Mouse (Mus musculus): ENCODE data around the gene Grik2. TPM values are rescaled to one million over a fixed set of nuclear protein-coding genes. Genes with fewer than 3 reads are reported as not detected.

Gene Grik2
- polyA plus RNA-seq, 1 experiment from 2014 or later = 3.2 TPM

DNA sequence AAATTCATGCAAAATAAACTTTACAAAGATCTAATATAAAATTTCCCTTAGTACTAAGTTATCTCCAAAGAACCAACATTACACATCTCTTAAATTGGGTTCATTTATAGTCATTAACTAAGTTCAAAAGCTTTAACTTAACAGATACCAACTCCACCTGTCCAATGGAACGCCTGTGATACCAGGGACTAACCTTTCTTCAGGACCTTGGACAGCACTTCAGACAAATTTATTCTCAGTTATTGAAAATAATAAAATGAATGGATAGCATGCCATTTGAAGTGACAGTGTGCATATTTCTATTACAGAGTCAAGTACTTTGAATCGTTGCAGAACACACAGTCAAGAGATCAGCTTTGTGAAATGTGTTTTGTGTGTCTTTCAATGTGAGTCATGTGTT, 3.1 kb downstream of the Grik2 start:
- no peaks in the 10 kb centered on the region for H3K36me3 ChIP-seq (ENCODE audit: control insufficient read depth, insufficient read depth, low read length)
- H3K9me3 ChIP-seq (ENCODE audit: control insufficient read depth, low read length) = no peaks in the 10 kb centered on the region
- no peak overlapping the region for H3K27ac ChIP-seq (replicated peaks; ENCODE audit: low read depth, low read length)
- peaks cover 4% of the 10 kb centered on the region for H3K4me1 ChIP-seq (ENCODE audit: control insufficient read depth, insufficient read depth, low read length)
- H3K9ac ChIP-seq (ENCODE audit: low read depth, low read length) = no peak overlapping the region
- 34% methylated on average over 2 of the region's 2 CpGs for WGBS
- H3K4me3 ChIP-seq (ENCODE audit: low read depth, low read length) = no peak overlapping the region
- ATAC-seq (ENCODE audit: low read depth) (no peak), DNase-seq (ENCODE audit: low spot score) (peak; percentile 58)
- peaks cover 22% of the 10 kb centered on the region for H3K27me3 ChIP-seq (replicated peaks; ENCODE audit: control insufficient read depth, insufficient read depth, low read length)
- no peak overlapping the region for H3K4me2 ChIP-seq (ENCODE audit: low read depth, low read length)

DNA sequence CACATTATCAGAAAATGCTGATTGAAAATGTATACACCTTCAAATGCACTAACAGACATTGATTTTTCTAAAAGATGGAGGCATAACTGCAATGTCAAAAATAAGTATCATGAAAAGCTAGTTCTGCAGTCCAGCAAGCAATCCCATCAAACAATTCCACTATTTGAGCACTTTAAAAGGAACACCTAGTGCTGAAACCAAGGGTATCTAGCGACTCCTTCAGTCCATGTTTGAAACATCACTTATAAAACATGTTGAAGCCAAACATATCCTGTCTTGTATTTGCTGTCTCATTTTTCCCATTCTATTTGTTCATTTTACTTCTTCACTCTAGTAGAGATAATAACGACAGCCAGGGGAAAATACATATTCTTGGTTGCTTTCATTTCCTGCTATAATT, 3.7 kb downstream of the Grik2 start:
- no peak overlapping the region for H3K4me2 ChIP-seq (ENCODE audit: low read depth, low read length)
- H3K27ac ChIP-seq (replicated peaks; ENCODE audit: low read depth, low read length) = no peak overlapping the region
- no peaks in the 10 kb centered on the region for H3K36me3 ChIP-seq (ENCODE audit: control insufficient read depth, insufficient read depth, low read length)
- DNase-seq (ENCODE audit: low spot score) (no peak), ATAC-seq (ENCODE audit: low read depth) (no peak)
- peaks cover 4% of the 10 kb centered on the region for H3K4me1 ChIP-seq (ENCODE audit: control insufficient read depth, insufficient read depth, low read length)
- H3K9me3 ChIP-seq (ENCODE audit: control insufficient read depth, low read length) = no peaks in the 10 kb centered on the region
- 9% methylated on average over 2 of the region's 2 CpGs for WGBS
- peaks cover 22% of the 10 kb centered on the region for H3K27me3 ChIP-seq (replicated peaks; ENCODE audit: control insufficient read depth, insufficient read depth, low read length)
- H3K4me3 ChIP-seq (ENCODE audit: low read depth, low read length) = no peak overlapping the region
- H3K9ac ChIP-seq (ENCODE audit: low read depth, low read length) = no peak overlapping the region

GRCm38 (mm10) chr10:49782741-49783691, 5.5 kb downstream of the Grik2 start:
- Histone ChIP-seq H3K27me3 (replicated peaks; ENCODE audit: control insufficient read depth, insufficient read depth, low read length) (peaks cover 18% of the 10 kb centered on the region), H3K4me2 (ENCODE audit: low read depth, low read length) (peak overlapping the region; percentile 93), H3K27ac (replicated peaks; ENCODE audit: low read depth, low read length) (no peak overlapping the region), H3K36me3 (ENCODE audit: control insufficient read depth, insufficient read depth, low read length) (no peaks in the 10 kb centered on the region), H3K9ac (ENCODE audit: low read depth, low read length) (peak overlapping the region; percentile 48; the same call in 1 of the 2 replicates), H3K4me3 (ENCODE audit: low read depth, low read length) (peak overlapping the region; percentile 49), H3K9me3 (ENCODE audit: control insufficient read depth, low read length) (no peaks in the 10 kb centered on the region), H3K4me1 (ENCODE audit: control insufficient read depth, insufficient read depth, low read length) (no peaks in the 10 kb centered on the region; the same call in 1 of the 2 replicates)
- ATAC-seq (ENCODE audit: low read depth) (peak; percentile 69; the same call in 1 of the 2 replicates), DNase-seq (ENCODE audit: low spot score) (no peak)
- under 1% methylated on average over 44 of the region's 44 CpGs for WGBS

DNA sequence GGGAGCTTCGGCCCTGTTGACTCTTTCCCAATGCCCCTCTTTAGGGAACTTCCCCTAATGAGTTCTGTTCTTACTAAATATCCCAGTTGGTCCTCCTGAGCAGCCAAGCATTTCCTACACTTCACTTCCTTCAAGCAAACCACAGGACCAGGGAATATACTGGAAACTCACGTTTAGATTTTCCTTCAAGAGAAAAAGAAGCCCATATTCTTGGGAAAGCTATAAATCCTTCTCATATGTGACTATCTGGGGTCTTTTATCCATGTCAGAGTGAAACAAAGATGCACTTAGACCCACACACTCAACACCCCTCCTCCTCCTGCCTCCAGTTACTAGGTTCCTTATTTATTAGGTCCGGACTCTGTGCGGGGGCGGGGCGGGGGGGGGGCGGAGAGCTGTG, 6.5 kb downstream of the Grik2 start:
- H3K4me1 ChIP-seq (ENCODE audit: control insufficient read depth, insufficient read depth, low read length) = no peaks in the 10 kb centered on the region; the same call in 1 of the 2 replicates
- peaks cover 13% of the 10 kb centered on the region for H3K27me3 ChIP-seq (replicated peaks; ENCODE audit: control insufficient read depth, insufficient read depth, low read length)
- peak overlapping the region; percentile 49 for H3K4me3 ChIP-seq (ENCODE audit: low read depth, low read length)
- 4% methylated on average over 7 of the region's 7 CpGs for WGBS
- DNase-seq (ENCODE audit: low spot score) = no peak
- peak overlapping the region; percentile 93 for H3K4me2 ChIP-seq (ENCODE audit: low read depth, low read length)
- H3K9me3 ChIP-seq (ENCODE audit: control insufficient read depth, low read length) = no peaks in the 10 kb centered on the region
- no peak overlapping the region for H3K9ac ChIP-seq (ENCODE audit: low read depth, low read length)
- no peak for ATAC-seq (ENCODE audit: low read depth)
- no peak overlapping the region for H3K27ac ChIP-seq (replicated peaks; ENCODE audit: low read depth, low read length)
- H3K36me3 ChIP-seq (ENCODE audit: control insufficient read depth, insufficient read depth, low read length) = no peaks in the 10 kb centered on the region

GRCm38 (mm10) chr10:49780430-49780829, 8.1 kb downstream of the Grik2 start:
- H3K27me3 ChIP-seq (replicated peaks; ENCODE audit: control insufficient read depth, insufficient read depth, low read length) = peaks cover 6% of the 10 kb centered on the region; the same call in 1 of the 2 replicates
- ATAC-seq (ENCODE audit: low read depth) = no peak; the same call in 1 of the 2 replicates
- no peaks in the 10 kb centered on the region for H3K9me3 ChIP-seq (ENCODE audit: control insufficient read depth, low read length)
- no peaks in the 10 kb centered on the region for H3K36me3 ChIP-seq (ENCODE audit: control insufficient read depth, insufficient read depth, low read length)
- no peak for DNase-seq (ENCODE audit: low spot score)
- H3K9ac ChIP-seq (ENCODE audit: low read depth, low read length) = no peak overlapping the region
- no peak overlapping the region for H3K4me3 ChIP-seq (ENCODE audit: low read depth, low read length)
- H3K4me1 ChIP-seq (ENCODE audit: control insufficient read depth, insufficient read depth, low read length) = no peaks in the 10 kb centered on the region; the same call in 1 of the 2 replicates
- no peak overlapping the region for H3K27ac ChIP-seq (replicated peaks; ENCODE audit: low read depth, low read length)
- 35% methylated on average over 2 of the region's 2 CpGs for WGBS
- H3K4me2 ChIP-seq (ENCODE audit: low read depth, low read length) = no peak overlapping the region

DNA sequence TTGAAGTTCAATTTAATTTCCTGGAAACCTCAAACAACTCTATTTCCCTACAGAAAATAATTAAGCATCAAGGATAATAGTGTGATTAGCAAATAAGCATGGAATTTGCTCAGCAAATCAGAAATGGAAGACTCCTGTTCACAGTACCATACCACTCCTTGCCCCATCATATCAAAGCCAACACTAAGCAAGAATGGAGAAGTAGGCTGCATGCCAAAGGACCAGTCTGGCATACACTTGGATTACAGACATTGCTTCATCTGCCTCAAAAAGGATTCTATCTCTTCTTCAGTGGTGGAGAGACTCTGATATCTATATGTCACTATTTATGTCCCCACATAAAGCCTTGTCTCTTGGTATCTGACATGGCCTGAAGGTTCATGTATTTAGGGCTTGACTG, 19.7 kb downstream of the Grik2 start:
- Histone ChIP-seq H3K36me3 (ENCODE audit: control insufficient read depth, insufficient read depth, low read length) (no peaks in the 10 kb centered on the region), H3K9ac (ENCODE audit: low read depth, low read length) (no peak overlapping the region), H3K4me2 (ENCODE audit: low read depth, low read length) (no peak overlapping the region), H3K4me3 (ENCODE audit: low read depth, low read length) (no peak overlapping the region), H3K27ac (replicated peaks; ENCODE audit: low read depth, low read length) (no peak overlapping the region), H3K4me1 (ENCODE audit: control insufficient read depth, insufficient read depth, low read length) (no peaks in the 10 kb centered on the region), H3K27me3 (replicated peaks; ENCODE audit: control insufficient read depth, insufficient read depth, low read length) (no peaks in the 10 kb centered on the region), H3K9me3 (ENCODE audit: control insufficient read depth, low read length) (no peaks in the 10 kb centered on the region)
- DNase-seq (ENCODE audit: low spot score) = no peak
- ATAC-seq (ENCODE audit: low read depth) = no peak

GRCm38 (mm10) chr10:49767556-49767955, 21.0 kb downstream of the Grik2 start:
- no peaks in the 10 kb centered on the region for H3K4me1 ChIP-seq (ENCODE audit: control insufficient read depth, insufficient read depth, low read length)
- 59% methylated on average over 2 of the region's 2 CpGs for WGBS
- no peaks in the 10 kb centered on the region for H3K9me3 ChIP-seq (ENCODE audit: control insufficient read depth, low read length)
- ATAC-seq (ENCODE audit: low read depth) = no peak
- no peak overlapping the region for H3K4me2 ChIP-seq (ENCODE audit: low read depth, low read length)
- H3K4me3 ChIP-seq (ENCODE audit: low read depth, low read length) = no peak overlapping the region
- H3K9ac ChIP-seq (ENCODE audit: low read depth, low read length) = no peak overlapping the region
- H3K36me3 ChIP-seq (ENCODE audit: control insufficient read depth, insufficient read depth, low read length) = no peaks in the 10 kb centered on the region
- no peak for DNase-seq (ENCODE audit: low spot score)
- H3K27me3 ChIP-seq (replicated peaks; ENCODE audit: control insufficient read depth, insufficient read depth, low read length) = no peaks in the 10 kb centered on the region
- no peak overlapping the region for H3K27ac ChIP-seq (replicated peaks; ENCODE audit: low read depth, low read length)

DNA sequence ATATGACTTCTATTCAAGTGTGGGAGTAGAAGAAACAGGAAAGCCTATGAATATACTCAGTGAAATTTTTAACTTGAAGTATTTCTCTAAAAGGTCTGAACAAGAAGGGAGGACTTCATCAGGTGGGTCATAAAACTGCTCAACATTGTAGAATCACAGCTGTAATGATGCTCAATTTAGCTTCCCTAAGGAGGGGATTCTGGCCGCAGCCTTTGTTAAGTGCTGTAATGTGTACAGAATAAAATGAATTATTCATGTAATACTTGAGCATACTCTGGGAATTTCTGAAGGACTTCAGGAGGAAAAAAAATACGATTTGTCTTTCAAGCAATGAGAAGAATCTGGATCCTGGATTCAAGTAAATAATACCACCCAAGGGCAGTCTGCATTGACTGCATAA, 26.0 kb downstream of the Grik2 start:
- H3K4me3 ChIP-seq (ENCODE audit: low read depth, low read length) = no peak overlapping the region
- H3K27ac ChIP-seq (replicated peaks; ENCODE audit: low read depth, low read length) = no peak overlapping the region
- no peaks in the 10 kb centered on the region for H3K36me3 ChIP-seq (ENCODE audit: control insufficient read depth, insufficient read depth, low read length)
- H3K4me2 ChIP-seq (ENCODE audit: low read depth, low read length) = no peak overlapping the region
- no peaks in the 10 kb centered on the region for H3K9me3 ChIP-seq (ENCODE audit: control insufficient read depth, low read length)
- DNase-seq (ENCODE audit: low spot score) (no peak), ATAC-seq (ENCODE audit: low read depth) (no peak)
- no peak overlapping the region for H3K9ac ChIP-seq (ENCODE audit: low read depth, low read length)
- H3K4me1 ChIP-seq (ENCODE audit: control insufficient read depth, insufficient read depth, low read length) = no peaks in the 10 kb centered on the region
- 61% methylated on average over 2 of the region's 2 CpGs for WGBS
- no peaks in the 10 kb centered on the region for H3K27me3 ChIP-seq (replicated peaks; ENCODE audit: control insufficient read depth, insufficient read depth, low read length)

GRCm38 (mm10) chr10:49751769-49752168, 36.8 kb downstream of the Grik2 start:
- H3K27me3 ChIP-seq (replicated peaks; ENCODE audit: control insufficient read depth, insufficient read depth, low read length) = no peaks in the 10 kb centered on the region
- H3K36me3 ChIP-seq (ENCODE audit: control insufficient read depth, insufficient read depth, low read length) = no peaks in the 10 kb centered on the region
- no peak for DNase-seq (ENCODE audit: low spot score)
- no peak for ATAC-seq (ENCODE audit: low read depth)
- 45% methylated on average over 2 of the region's 2 CpGs for WGBS
- no peak overlapping the region for H3K9ac ChIP-seq (ENCODE audit: low read depth, low read length)
- H3K4me1 ChIP-seq (ENCODE audit: control insufficient read depth, insufficient read depth, low read length) = no peaks in the 10 kb centered on the region
- H3K27ac ChIP-seq (replicated peaks; ENCODE audit: low read depth, low read length) = no peak overlapping the region
- H3K4me2 ChIP-seq (ENCODE audit: low read depth, low read length) = no peak overlapping the region
- H3K4me3 ChIP-seq (ENCODE audit: low read depth, low read length) = no peak overlapping the region
- H3K9me3 ChIP-seq (ENCODE audit: control insufficient read depth, low read length) = no peaks in the 10 kb centered on the region
